Mouse (Mus musculus) right cerebral cortex, postnatal 4 days (tissue): ENCODE results near the gene Ppef1.
A peak's percentile ranks its signal among the peaks of the same experiment; 100 is the strongest.

Source experiments
- DNase-seq: peaks from one replicate; pipeline ENCODE4 v3.0.0-alpha.2; 2022

The Ppef1 gene

GRCm38 (mm10) chrX:160592933-160593332 lies 142.6 kb downstream of the Ppef1 start:
- DNase-seq, result peak; percentile 32

GRCm38 (mm10) chrX:160590147-160590546 lies 145.4 kb downstream of the Ppef1 start:
- DNase-seq, result no peak

GRCm38 (mm10) chrX:160588523-160588922 lies 147.0 kb downstream of the Ppef1 start:
- no peak for DNase-seq

- no peak for DNase-seq
Observed at GRCm38 (mm10) chrX:160585110-160585509, 150.5 kb downstream of the Ppef1 start.

GRCm38 (mm10) chrX:160584148-160584838 lies 151.3 kb downstream of the Ppef1 start:
- DNase-seq, result no peak

- no peak for DNase-seq
Observed at GRCm38 (mm10) chrX:160583589-160583988, 152.0 kb downstream of the Ppef1 start.
